18 mouse cellular contexts compared by ENCODE assay signal in the genomic region with DNA sequence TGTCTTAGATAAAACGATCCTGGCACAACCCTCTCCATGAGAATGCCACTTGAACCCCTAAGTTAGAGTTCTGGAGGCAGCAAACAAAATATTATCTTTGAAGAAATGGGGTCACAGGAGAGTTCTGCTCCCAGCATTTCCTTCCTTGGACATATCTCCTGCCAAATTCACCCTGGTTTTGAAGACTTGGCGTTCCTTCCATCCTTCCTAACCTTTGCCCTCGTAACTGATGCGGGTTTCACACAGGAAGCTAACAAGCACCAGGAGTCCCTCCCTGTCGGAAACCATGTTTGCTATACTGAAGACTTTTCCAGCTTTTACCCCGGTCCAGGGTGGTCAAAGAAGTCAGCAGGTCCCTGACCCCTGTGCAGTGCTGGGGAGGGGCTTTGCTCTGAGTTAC. TPM values are rescaled to one million over a fixed set of nuclear protein-coding genes. Genes with fewer than 3 reads are reported as not detected.
DNase-seq lines count a peak whose midpoint lies in the region; ATAC-seq lines count a peak whose summit lies in the region.
"Had no signal": no experiment of that assay in that cellular context is flagged by ENCODE, and none has a peak within 500 bp of the region (broad histone marks: within the 10 kb centered on the region; RNA-seq: fewer than 3 reads in every experiment).

No protein-coding gene starts in this region.

- H3K4me3 ChIP-seq in heart, embryonic 12.5 days, result no peak overlapping the region
- no peak overlapping the region for H3K4me3 ChIP-seq in kidney, embryonic 15.5 days (replicated peaks)
- H3K4me3 ChIP-seq: forebrain, embryonic 13.5 days; heart, embryonic 15.5 days; limb, embryonic 10.5 days had no signal

- H3K36me3 ChIP-seq in heart, embryonic 12.5 days, result peaks cover 68% of the 10 kb centered on the region
- peaks cover 73% of the 10 kb centered on the region for H3K36me3 ChIP-seq in kidney, embryonic 15.5 days

- H3K4me2 ChIP-seq in heart, embryonic 12.5 days, result no peak overlapping the region
- no peak overlapping the region for H3K4me2 ChIP-seq in kidney, embryonic 15.5 days
- H3K4me2 ChIP-seq: forebrain, embryonic 13.5 days; heart, embryonic 15.5 days; liver, embryonic 11.5 days had no signal

- WGBS in heart, embryonic 12.5 days, result 67% methylated on average over 6 of the region's 6 CpGs
- WGBS in kidney, embryonic 15.5 days, result 42% methylated on average over 6 of the region's 6 CpGs

- H3K27ac ChIP-seq in heart, embryonic 12.5 days (ENCODE audit: poor library complexity, severe bottlenecking), result no peak overlapping the region
- no peak overlapping the region for H3K27ac ChIP-seq in kidney, embryonic 15.5 days
- H3K27ac ChIP-seq: forebrain, embryonic 13.5 days; heart, embryonic 15.5 days; limb, embryonic 10.5 days; macrophage had no signal

- H3K27me3 ChIP-seq in heart, embryonic 12.5 days (replicated peaks), result no peaks in the 10 kb centered on the region
- no peaks in the 10 kb centered on the region for H3K27me3 ChIP-seq in kidney, embryonic 15.5 days
- H3K27me3 ChIP-seq: forebrain, embryonic 13.5 days; heart, embryonic 15.5 days had no signal

- no peak overlapping the region for H3K9ac ChIP-seq in heart, embryonic 12.5 days
- no peak overlapping the region for H3K9ac ChIP-seq in kidney, embryonic 15.5 days
- H3K9ac ChIP-seq: forebrain, embryonic 13.5 days; heart, embryonic 15.5 days; liver, postnatal 0 days had no signal

- H3K9me3 ChIP-seq in heart, embryonic 12.5 days (replicated peaks), result no peaks in the 10 kb centered on the region
- H3K9me3 ChIP-seq in kidney, embryonic 15.5 days (replicated peaks), result no peaks in the 10 kb centered on the region
- H3K9me3 ChIP-seq: forebrain, embryonic 13.5 days; heart, embryonic 15.5 days; limb, embryonic 10.5 days had no signal

- H3K4me1 ChIP-seq in heart, embryonic 12.5 days (replicated peaks), result peaks cover 14% of the 10 kb centered on the region
- H3K4me1 ChIP-seq in kidney, embryonic 15.5 days, result peaks cover 18% of the 10 kb centered on the region
- H3K4me1 ChIP-seq: heart, embryonic 15.5 days had no signal

- no peak for ATAC-seq in heart, embryonic 12.5 days (ENCODE audit: insufficient number of reproducible peaks, low FRiP score)
- no peak for ATAC-seq in kidney, embryonic 15.5 days (replicated peaks; ENCODE audit: low FRiP score)
- ATAC-seq: forebrain, embryonic 13.5 days; intestine, postnatal 0 days; liver, postnatal 0 days had no signal

- peak; percentile 30 for DNase-seq in heart, adult 8-10 months (ENCODE audit: low spot score)
- peak; percentile 39 for DNase-seq in kidney, postnatal 14 days
- DNase-seq in lung, postnatal 36 days, result peak; percentile 47
- no peak for DNase-seq in lung, postnatal 25 days (ENCODE audit: low spot score)
- DNase-seq: adrenal gland, postnatal 14 days; cerebellum, adult 9-10 months; gastrocnemius, postnatal 36 days; liver, postnatal 0 days; thymus, postnatal 25 days had no signal

RNA-seq across cellular contexts. Expression of gene Pex16, which starts 20.3 kb away (rescaled TPM):
- 10 to 100 TPM; 22.2 to 28.5 (median 25.3) TPM for total RNA-seq in heart, adult 8-10 months (2022)
- 14.1 and 16.0 TPM in 2 replicates for polyA plus RNA-seq in heart, embryonic 12.5 days (2016; fragmentation: Nextera tagmentation; extraction: Ambion mirVana)
- 24.7 and 29.5 TPM in 2 replicates for polyA plus RNA-seq in kidney, embryonic 15.5 days (2015; fragmentation: Nextera tagmentation; extraction: Ambion mirVana)

RNA-seq across cellular contexts. Expression of gene Large2, which starts 20.4 kb away (rescaled TPM):
- under 1 TPM in 1 of 4 experiments, not detected in 3; 0.75 TPM for total RNA-seq in heart, adult 8-10 months (2022)
- 1.2 and 1.8 TPM in 2 replicates for polyA plus RNA-seq in heart, embryonic 12.5 days (2016; fragmentation: Nextera tagmentation; extraction: Ambion mirVana)
- 26.0 and 29.5 TPM in 2 replicates for polyA plus RNA-seq in kidney, embryonic 15.5 days (2015; fragmentation: Nextera tagmentation; extraction: Ambion mirVana)
- total RNA-seq: MEL had no signal
- polyA plus RNA-seq: macrophage had no signal

RNA-seq across cellular contexts. Expression of gene 1700029I15Rik, which starts 28.1 kb away (rescaled TPM):
- total RNA-seq in heart, adult 8-10 months (2022), result 1 to 10 TPM in 2 of 4 experiments, under 1 TPM in 2; 0.26 to 1.5 (median 0.86) TPM
- polyA plus RNA-seq in heart, embryonic 12.5 days (2016; fragmentation: Nextera tagmentation; extraction: Ambion mirVana), result 1.2 and 1.7 TPM in 2 replicates
- polyA plus RNA-seq in kidney, embryonic 15.5 days (2015; fragmentation: Nextera tagmentation; extraction: Ambion mirVana), result 3.2 and 3.4 TPM in 2 replicates

RNA-seq across cellular contexts. Expression of gene Mapk8ip1, which starts 46.8 kb away (rescaled TPM):
- 1 to 10 TPM; 3.4 to 4.6 (median 3.9) TPM for total RNA-seq in heart, adult 8-10 months (2022)
- polyA plus RNA-seq in heart, embryonic 12.5 days (2016; fragmentation: Nextera tagmentation; extraction: Ambion mirVana), result 6.8 and 7.9 TPM in 2 replicates
- 32.1 and 34.9 TPM in 2 replicates for polyA plus RNA-seq in kidney, embryonic 15.5 days (2015; fragmentation: Nextera tagmentation; extraction: Ambion mirVana)
